Mouse (Mus musculus): Measurements from ENCODE around the gene Fbxw10.

- TF ChIP-seq CTCF (conservative IDR thresholded peaks at IDR 0.05; ENCODE audit: low read length), result no peak
- no peak for TF ChIP-seq NANOG (IDR thresholded peaks at IDR 0.05; ENCODE audit: borderline replicate concordance, low read length)
These were observed 32.6 kb downstream of the Fbxw10 start, which contains the start of gene Tvp23b for GRCm38 (mm10) chr11:62879220-62880048.
